9 mouse cellular contexts compared by ENCODE assay signal in the genomic region with DNA sequence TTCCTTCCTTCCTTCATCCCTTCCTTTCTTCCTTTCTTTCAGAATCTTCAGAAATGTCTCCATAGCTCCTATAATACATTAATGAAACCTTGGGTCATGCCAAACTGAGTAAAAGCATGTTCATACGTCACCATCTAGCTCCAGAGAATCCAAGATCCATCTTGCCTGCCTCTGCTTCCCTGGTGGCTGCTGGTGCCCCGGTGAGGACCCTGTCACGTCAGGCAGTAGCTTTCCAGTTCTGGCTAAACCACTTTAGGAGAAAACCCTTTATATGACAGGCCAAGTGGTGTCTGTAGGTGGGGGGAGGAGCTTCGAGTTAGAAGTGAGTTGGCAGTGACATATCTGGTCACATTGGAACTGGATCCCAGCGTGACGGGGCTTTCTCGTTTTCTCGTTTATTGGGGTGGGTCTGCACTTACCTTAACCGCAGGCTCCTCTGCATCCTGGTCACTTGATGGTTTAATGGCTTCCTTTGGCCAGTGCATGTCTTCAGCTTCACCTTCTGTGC. TPM values are rescaled to one million over a fixed set of nuclear protein-coding genes. Genes with fewer than 3 reads are reported as not detected.
DNase-seq lines count a peak whose midpoint lies in the region; ATAC-seq and TF ChIP-seq lines count a peak whose summit lies in the region.
"Had no signal": no experiment of that assay in that cellular context is flagged by ENCODE, and none has a peak within 500 bp of the region (broad histone marks: within the 10 kb centered on the region; RNA-seq: fewer than 3 reads in every experiment).

A gene (minus strand): TSS at position 249 of the 508 bp plus-strand sequence.

- no peak within 1 kb of the TSS for H3K4me3 ChIP-seq in heart, adult 2 months
- H3K4me3 ChIP-seq in G1E (ENCODE audit: low read depth, low read length) = peak within 1 kb of the TSS; percentile 49; the same call in 1 of the 2 replicates
- H3K4me3 ChIP-seq: midbrain, embryonic 12.5 days had no signal

- no peaks in the 10 kb centered on the region for H3K27me3 ChIP-seq in heart, adult 2 months (ENCODE audit: control insufficient read depth, insufficient read depth, low read length)
- H3K27me3 ChIP-seq in G1E (ENCODE audit: insufficient read depth, low read length) = peaks cover 38% of the 10 kb centered on the region

- TF ChIP-seq POLR2A in heart, adult 2 months (IDR thresholded peaks at IDR 0.05; ENCODE audit: insufficient read depth, low read depth, low read length) = no peak

- DNase-seq in heart, adult 2 months = no peak
- no peak for DNase-seq in heart, adult 9 months (ENCODE audit: low spot score in 2 of 2)
- DNase-seq in G1E (ENCODE audit: low spot score) = no peak
- no peak for DNase-seq in gastrocnemius, postnatal 14 days
- DNase-seq in left cerebral cortex, postnatal 14 days (ENCODE audit: low spot score in 2 of 2) = no peak
- no peak for DNase-seq in spleen, adult 18-20 months
- no peak for DNase-seq in embryo, embryonic 11 days
- DNase-seq in thymus, postnatal 14 days = no peak

- TF ChIP-seq EP300 in heart, adult 2 months (IDR thresholded peaks at IDR 0.05; ENCODE audit: insufficient read depth, low read depth, low read length) = no peak

- 70% methylated on average over 9 of the region's 9 CpGs for WGBS in heart, adult 2 months

- H3K79me2 ChIP-seq in heart, adult 2 months (replicated peaks; ENCODE audit: control insufficient read depth, insufficient read depth, low read length) = peaks cover 3% of the 10 kb centered on the region; the same call in 1 of the 2 replicates

- no peak for ATAC-seq in G1E (ENCODE audit: extremely low read depth, insufficient number of reproducible peaks, low FRiP score, poor library complexity, severe bottlenecking)

- no peak for TF ChIP-seq CTCF in heart, adult 2 months (IDR thresholded peaks at IDR 0.05)
- no peak for TF ChIP-seq CTCF in G1E (IDR thresholded peaks at IDR 0.05; ENCODE audit: low read depth, low read length)

- H3K4me1 ChIP-seq in heart, adult 2 months (ENCODE audit: control insufficient read depth, insufficient read depth, low read length) = peaks cover 16% of the 10 kb centered on the region
- H3K4me1 ChIP-seq in G1E (ENCODE audit: insufficient read depth, low read depth, low read length) = peaks cover 58% of the 10 kb centered on the region

- H3K9ac ChIP-seq in heart, adult 2 months (ENCODE audit: low read depth, low read length) = no peak within 1 kb of the TSS
- H3K9ac ChIP-seq: midbrain, embryonic 12.5 days had no signal

- peak within 1 kb of the TSS; percentile 98 for H3K27ac ChIP-seq in heart, adult 2 months
- H3K27ac ChIP-seq: midbrain, embryonic 12.5 days had no signal

- intact Hi-C loops in heart, adult 2 months (cut with DNase I) = no loop called here
- intact Hi-C loops in gastrocnemius, postnatal 14 days (cut with DNase I; ENCODE audit: low total_unique reads) = no loop called here
- intact Hi-C loops in left cerebral cortex, postnatal 14 days (cut with DNase I) = no loop called here

- no peaks in the 10 kb centered on the region for H3K9me3 ChIP-seq in G1E (replicated peaks)
- H3K9me3 ChIP-seq: midbrain, embryonic 12.5 days had no signal

- H3K36me3 ChIP-seq in heart, adult 2 months (ENCODE audit: control insufficient read depth, insufficient read depth, low read length) = no peaks in the 10 kb centered on the region
- peaks cover 5% of the 10 kb centered on the region for H3K36me3 ChIP-seq in G1E (replicated peaks)
- H3K36me3 ChIP-seq: midbrain, embryonic 12.5 days had no signal

RNA-seq across cellular contexts. Expression of the gene that starts here (rescaled TPM):
- 100 to 1,000 TPM; 108 to 129 TPM for total RNA-seq in heart, adult 2 months (2021)
- 64.9 and 79.4 TPM in 2 replicates for polyA plus RNA-seq in heart, adult 2 months (2012; rRNA removed)
- total RNA-seq in G1E (2014; fragmentation: Nextera tagmentation) = 25.1 and 26.0 TPM in 2 replicates
- 16.2 and 21.3 TPM in 2 replicates for total RNA-seq in G1E (2017)
- 30.4 and 33.0 TPM in 2 replicates for polyA plus RNA-seq in G1E (2012)
- total RNA-seq in gastrocnemius, postnatal 14 days (2021) = 10 to 100 TPM; 49.4 to 51.9 TPM
- 10 to 100 TPM; 38.8 to 46.2 TPM for total RNA-seq in left cerebral cortex, postnatal 14 days (2021)
